Mouse (Mus musculus) midbrain, postnatal 0 days (tissue): Measurements from ENCODE around the gene Kcnk1. TPM values are rescaled to one million over a fixed set of nuclear protein-coding genes. Genes with fewer than 3 reads are reported as not detected.

Source experiments
- ATAC-seq: fragments of 200-750 bp; cut with Nextera tagmentation; 2 replicates; pipeline ENCODE4 v1.8.0; 2017; ENCODE audit warnings: moderate number of reproducible peaks, mild to moderate bottlenecking, moderate TSS enrichment, moderate library complexity; ENCODE audit not compliant: low FRiP score
- DNase-seq: peaks from one replicate; pipeline ENCODE4 v3.0.0-alpha.2; 2015; ENCODE audit warnings: low spot score
- H3K27ac ChIP-seq: fragments of 300-500 bp; sonication (generic); 2 replicates; pipeline ENCODE4 v1.5.1; 2014; ENCODE audit warnings: low read depth, mild to moderate bottlenecking, low read length, mixed read lengths
- H3K27me3 ChIP-seq: fragments of 300-500 bp; sonication (generic); 2 replicates; pipeline ENCODE4 v1.6.1; 2014; ENCODE audit warnings: low read length, control low read depth, mixed read lengths; ENCODE audit not compliant: insufficient read depth
- H3K36me3 ChIP-seq: fragments of 300-500 bp; sonication (generic); 2 replicates; pipeline ENCODE4 v1.6.1; 2014; ENCODE audit warnings: low read length, control low read depth, mixed read lengths; ENCODE audit not compliant: insufficient read depth
- H3K4me1 ChIP-seq: fragments of 300-500 bp; sonication (generic); 2 replicates; pipeline ENCODE4 v1.6.1; 2014; ENCODE audit warnings: mild to moderate bottlenecking, control low read depth, antibody characterized with exemption, low read length, mixed read lengths; ENCODE audit not compliant: insufficient read depth
- H3K4me2 ChIP-seq: fragments of 300-500 bp; sonication (generic); 2 replicates; pipeline ENCODE4 v1.6.1; 2014; ENCODE audit warnings: low read depth, mild to moderate bottlenecking, low read length, mixed read lengths; ENCODE audit not compliant: poor library complexity, severe bottlenecking
- H3K4me3 ChIP-seq: fragments of 300-500 bp; sonication (generic); 2 replicates; pipeline ENCODE4 v1.5.1; 2014; ENCODE audit warnings: low read depth, mild to moderate bottlenecking, low read length, moderate library complexity
- H3K9ac ChIP-seq: fragments of 300-500 bp; sonication (generic); replicated peaks from 2 replicates; pipeline ENCODE4 v1.6.1; 2014; ENCODE audit warnings: mild to moderate bottlenecking, low read length, moderate library complexity, mixed read lengths; ENCODE audit not compliant: poor library complexity, severe bottlenecking
- H3K9me3 ChIP-seq: fragments of 300-500 bp; sonication (generic); 2 replicates; pipeline ENCODE4 v1.6.1; 2016; ENCODE audit warnings: low read length, control low read depth
- CTCF ChIP-seq: IDR thresholded peaks from 2 replicates; pipeline ENCODE4 v1.5.1; 2016; ENCODE audit warnings: antibody characterized with exemption, mild to moderate bottlenecking
- WGBS: fragments of 180-500 bp; shearing (Covaris S2); extraction: QIAGEN DNeasy Blood & Tissue Kit; methylation state at CpG from one replicate; pipeline ENCODE4 v1.1.7; 2014; 5-methylcytosine and 5-hydroxymethylcytosine counted together
- polyA plus RNA-seq: library from polyadenylated mRNA; unstranded; fragments of >200 nt; fragmentation: Nextera tagmentation; extraction: Ambion mirVana; gene quantifications from 2 replicates; pipeline ENCODE4 v1.2.1, GENCODE M21; 2015
- total RNA-seq: library from RNA; depleted of rRNA; stranded (reverse); fragments of >200 nt; gene quantifications from 2 replicates; pipeline ENCODE4 v1.2.3, GENCODE M21; 2014

The Kcnk1 gene
- total and polyA plus RNA-seq, 2 experiments from 2014 or later = 24.1 to 52.1 TPM

DNA sequence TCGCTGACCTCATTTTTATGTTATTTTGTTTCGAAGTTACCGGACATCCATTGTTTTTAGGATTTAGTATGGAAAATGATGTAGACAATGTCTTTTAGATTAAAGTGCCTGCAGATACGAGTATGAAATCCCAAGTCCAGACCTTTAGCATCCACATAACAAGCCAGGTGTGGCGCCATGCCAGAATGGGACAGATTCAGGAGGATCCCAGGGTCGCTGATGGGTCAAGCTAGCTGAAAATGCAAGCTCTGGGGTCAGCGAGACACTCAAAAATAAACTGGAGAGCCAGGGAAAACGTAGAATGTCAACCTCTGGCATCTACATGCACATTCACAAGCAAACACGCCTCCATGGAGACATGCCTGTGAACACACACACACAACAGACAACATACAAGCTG lies 31.2 kb downstream of the Kcnk1 start:
- Histone ChIP-seq H3K4me1 (no peaks in the 10 kb centered on the region), H3K36me3 (0 out of 2 replicates have a peak, but pooled peaks cover 2% of the 10 kb centered on the region), H3K27ac (no peak overlapping the region), H3K9ac (no peak overlapping the region), H3K4me3 (no peak overlapping the region), H3K4me2 (no peak overlapping the region), H3K9me3 (no peaks in the 10 kb centered on the region), H3K27me3 (no peaks in the 10 kb centered on the region)
- TF ChIP-seq CTCF = no peak
- DNase-seq = no peak
- no peak for ATAC-seq
- WGBS = 92% methylated on average over 9 of the region's 9 CpGs

GRCm38 (mm10) chr8:126026584-126026983 lies 31.6 kb downstream of the Kcnk1 start:
- Histone ChIP-seq H3K4me3 (no peak overlapping the region), H3K4me2 (no peak overlapping the region), H3K27me3 (no peaks in the 10 kb centered on the region), H3K36me3 (0 out of 2 replicates have a peak, but pooled peaks cover 2% of the 10 kb centered on the region), H3K4me1 (no peaks in the 10 kb centered on the region), H3K27ac (no peak overlapping the region), H3K9me3 (no peaks in the 10 kb centered on the region), H3K9ac (no peak overlapping the region)
- DNase-seq (no peak), ATAC-seq (no peak)
- TF ChIP-seq CTCF = no peak
- 72% methylated on average over 9 of the region's 9 CpGs for WGBS

DNA sequence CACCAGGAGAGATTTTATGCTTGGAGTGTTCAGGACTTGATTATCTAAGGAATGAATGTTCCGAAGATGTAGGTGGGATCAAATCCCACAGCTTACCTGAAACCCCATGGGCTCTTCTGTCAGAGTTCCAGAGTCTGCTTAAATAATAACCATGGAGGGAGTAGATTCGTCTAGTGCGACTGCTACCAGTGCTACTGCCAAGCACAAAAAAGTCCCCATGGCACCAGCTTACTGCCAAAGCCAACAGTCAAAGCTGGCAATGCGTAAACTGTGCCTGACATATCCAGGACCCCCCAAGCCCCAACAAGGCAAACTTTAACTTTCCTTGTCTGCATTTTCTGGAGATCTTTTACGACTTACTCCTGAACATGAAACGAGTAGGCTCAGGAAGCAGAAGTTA lies 32.5 kb downstream of the Kcnk1 start:
- H3K9ac ChIP-seq = no peak overlapping the region
- H3K9me3 ChIP-seq = no peaks in the 10 kb centered on the region
- no peak overlapping the region for H3K27ac ChIP-seq
- WGBS = 81% methylated on average over 6 of the region's 6 CpGs
- DNase-seq (no peak), ATAC-seq (no peak)
- 0 out of 2 replicates have a peak, but pooled peaks cover 2% of the 10 kb centered on the region for H3K36me3 ChIP-seq
- H3K4me1 ChIP-seq = no peaks in the 10 kb centered on the region
- H3K4me2 ChIP-seq = no peak overlapping the region
- H3K4me3 ChIP-seq = no peak overlapping the region
- no peak for TF ChIP-seq CTCF
- no peaks in the 10 kb centered on the region for H3K27me3 ChIP-seq

GRCm38 (mm10) chr8:126028941-126029340 lies 34.0 kb downstream of the Kcnk1 start:
- ATAC-seq (no peak), DNase-seq (no peak)
- Histone ChIP-seq H3K4me3 (no peak overlapping the region), H3K36me3 (0 out of 2 replicates have a peak, but pooled peaks cover 2% of the 10 kb centered on the region), H3K4me1 (no peaks in the 10 kb centered on the region), H3K27ac (no peak overlapping the region), H3K27me3 (no peaks in the 10 kb centered on the region), H3K9me3 (no peaks in the 10 kb centered on the region), H3K9ac (no peak overlapping the region), H3K4me2 (no peak overlapping the region)
- WGBS = 75% methylated on average over 6 of the region's 6 CpGs
- TF ChIP-seq CTCF = no peak

DNA sequence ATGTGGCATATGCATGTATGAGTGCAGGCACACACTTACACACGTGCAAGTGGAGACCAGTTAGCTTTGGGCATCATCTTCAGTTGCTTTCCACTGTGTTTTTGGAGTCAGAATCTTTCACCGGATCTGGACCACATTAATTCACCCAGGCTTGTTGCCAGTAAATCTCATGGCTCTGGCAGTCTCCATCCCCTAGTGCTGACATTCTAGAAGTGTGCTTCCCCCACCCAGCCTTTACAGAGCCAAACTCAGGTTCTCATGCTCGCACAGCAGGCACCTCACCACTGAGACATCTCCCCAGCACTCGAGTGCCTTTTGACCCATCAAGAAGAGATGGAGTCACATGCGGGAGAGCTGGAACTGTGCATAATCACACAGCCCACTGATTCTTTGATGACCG lies 37.8 kb downstream of the Kcnk1 start:
- 0 out of 2 replicates have a peak, but pooled peaks cover 2% of the 10 kb centered on the region for H3K36me3 ChIP-seq
- DNase-seq (no peak), ATAC-seq (no peak)
- no peak overlapping the region for H3K27ac ChIP-seq
- H3K4me1 ChIP-seq = no peaks in the 10 kb centered on the region
- WGBS = 63% methylated on average over 6 of the region's 6 CpGs
- H3K9me3 ChIP-seq = no peaks in the 10 kb centered on the region
- H3K27me3 ChIP-seq = no peaks in the 10 kb centered on the region
- no peak overlapping the region for H3K4me3 ChIP-seq
- H3K9ac ChIP-seq = no peak overlapping the region
- TF ChIP-seq CTCF = no peak
- no peak overlapping the region for H3K4me2 ChIP-seq

DNA sequence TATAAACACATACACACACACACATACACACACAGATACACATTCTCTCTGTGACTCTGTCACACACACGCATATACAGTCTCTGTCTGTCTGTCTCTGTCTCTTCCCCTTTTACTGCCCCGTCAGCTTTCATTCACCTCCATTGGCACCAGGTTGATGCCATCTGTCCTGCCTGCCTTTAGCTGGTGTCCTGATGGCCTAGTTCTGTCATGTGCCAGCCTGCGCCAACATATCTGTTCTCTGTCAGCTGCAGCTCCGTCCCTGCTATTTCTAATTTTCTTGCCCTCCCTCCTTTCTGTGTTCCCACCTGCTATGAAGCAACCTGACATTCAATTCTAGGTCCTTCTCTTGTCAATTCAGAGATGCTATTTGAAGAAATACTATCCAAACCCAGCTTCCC lies 40.1 kb downstream of the Kcnk1 start:
- 87% methylated on average over 4 of the region's 4 CpGs for WGBS
- TF ChIP-seq CTCF = no peak
- Histone ChIP-seq H3K4me1 (no peaks in the 10 kb centered on the region), H3K27ac (no peak overlapping the region), H3K4me3 (no peak overlapping the region), H3K4me2 (no peak overlapping the region), H3K36me3 (0 out of 2 replicates have a peak, but pooled peaks cover 2% of the 10 kb centered on the region), H3K9me3 (no peaks in the 10 kb centered on the region), H3K27me3 (no peaks in the 10 kb centered on the region), H3K9ac (no peak overlapping the region)
- ATAC-seq = no peak
- peak; percentile 60 for DNase-seq
